Mouse (Mus musculus) limb, embryonic 12.5 days (tissue): ENCODE measurements around the gene Nif3l1. TPM values are rescaled to one million over a fixed set of nuclear protein-coding genes. Genes with fewer than 3 reads are reported as not detected.

Experiments
- ATAC-seq: fragments of 200-750 bp; cut with Nextera tagmentation; 2 replicates; pipeline ENCODE4 v1.8.0; 2017; ENCODE audit warnings: low read depth, moderate TSS enrichment; ENCODE audit not compliant: insufficient number of reproducible peaks, insufficient read depth, low FRiP score, low TSS enrichment
- H3K27ac ChIP-seq: fragments of 300-500 bp; sonication (generic); 2 replicates; pipeline ENCODE4 v1.5.1; 2016; ENCODE audit warnings: mild to moderate bottlenecking, moderate library complexity
- H3K27me3 ChIP-seq: fragments of 300-500 bp; sonication (generic); 2 replicates; pipeline ENCODE4 v1.6.1; 2016; ENCODE audit warnings: mild to moderate bottlenecking, moderate library complexity
- H3K36me3 ChIP-seq: fragments of 300-500 bp; sonication (generic); 2 replicates; pipeline ENCODE4 v1.6.1; 2016; ENCODE audit warnings: mild to moderate bottlenecking, moderate library complexity
- H3K4me1 ChIP-seq: fragments of 300-500 bp; sonication (generic); replicated peaks from 2 replicates; pipeline ENCODE4 v1.6.1; 2016
- H3K4me2 ChIP-seq: fragments of 300-500 bp; sonication (generic); 2 replicates; pipeline ENCODE4 v1.6.1; 2016; ENCODE audit warnings: mild to moderate bottlenecking, moderate library complexity
- H3K4me3 ChIP-seq: fragments of 300-500 bp; sonication (generic); replicated peaks from 2 replicates; pipeline ENCODE4 v1.5.1; 2016; ENCODE audit warnings: mild to moderate bottlenecking
- H3K9ac ChIP-seq: fragments of 300-500 bp; sonication (generic); replicated peaks from 2 replicates; pipeline ENCODE4 v1.6.1; 2016; ENCODE audit warnings: mild to moderate bottlenecking, moderate library complexity
- H3K9me3 ChIP-seq: fragments of 300-500 bp; sonication (generic); 2 replicates; pipeline ENCODE4 v1.6.1; 2016; ENCODE audit warnings: mild to moderate bottlenecking, moderate library complexity
- WGBS: fragments of 180-500 bp; shearing (Covaris S2); methylation state at CpG from one replicate; pipeline ENCODE4 v1.1.7; 2016; 5-methylcytosine and 5-hydroxymethylcytosine counted together
- polyA plus RNA-seq: library from polyadenylated mRNA; unstranded; fragments of >200 nt; fragmentation: Nextera tagmentation; extraction: Ambion mirVana; gene quantifications from 2 replicates; pipeline ENCODE4 v1.2.1, GENCODE M21; 2016

Nif3l1 gene
- polyA plus RNA-seq, 1 experiment from 2014 or later: 59.6 TPM

DNA sequence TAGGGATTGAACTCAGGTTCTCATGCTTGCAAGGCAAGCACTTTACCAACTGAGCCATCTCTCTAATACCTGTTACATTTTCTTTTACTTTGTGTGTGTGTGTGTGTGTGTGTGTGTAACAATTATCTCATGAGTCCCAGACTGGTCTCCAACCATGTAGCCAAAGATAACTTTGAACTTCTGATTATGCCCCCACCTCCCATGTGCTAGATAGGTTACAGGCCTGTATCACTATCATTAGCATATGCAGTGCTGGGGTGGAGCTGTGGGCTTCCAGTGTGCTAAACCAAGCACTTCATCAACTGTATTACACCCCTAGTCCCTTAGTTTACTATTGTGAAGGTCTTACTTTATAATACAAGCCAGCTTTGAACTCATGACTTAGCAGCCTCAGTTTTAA, 58.2 kb downstream of the Nif3l1 start:
- Histone ChIP-seq H3K4me3 (no peak overlapping the region), H3K4me2 (peak overlapping the region; percentile 81), H3K4me1 (peaks cover 11% of the 10 kb centered on the region), H3K27ac (no peak overlapping the region), H3K9me3 (peaks cover 26% of the 10 kb centered on the region), H3K27me3 (no peaks in the 10 kb centered on the region), H3K9ac (no peak overlapping the region), H3K36me3 (peaks cover 43% of the 10 kb centered on the region)
- no peak for ATAC-seq

DNA sequence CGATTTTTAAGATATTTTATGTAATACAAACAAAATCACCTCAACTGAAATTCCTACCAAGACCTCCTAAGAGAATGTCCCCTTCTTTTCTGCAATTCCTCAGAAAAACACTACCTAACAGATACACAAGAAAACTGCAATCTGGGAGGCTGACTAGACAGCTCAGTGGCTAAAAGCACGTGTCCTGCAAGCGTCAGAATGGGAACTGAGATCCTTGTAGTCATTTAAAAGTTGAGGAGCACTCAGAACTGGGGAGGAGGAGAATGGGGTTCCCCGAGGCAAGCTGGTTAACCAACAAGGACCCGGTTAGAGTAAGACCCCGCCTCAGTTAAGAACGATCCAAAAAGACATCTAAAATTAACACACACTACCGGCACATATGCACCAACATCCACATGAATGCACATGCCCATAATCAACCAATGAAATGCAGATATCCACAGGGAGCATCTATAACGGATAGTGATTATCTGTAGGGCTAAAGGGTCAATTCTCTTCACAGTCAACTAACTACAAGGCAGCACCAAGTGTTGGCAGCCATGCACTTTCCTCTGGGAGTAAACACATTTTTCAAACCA, 58.9 kb downstream of the Nif3l1 start:
- Histone ChIP-seq H3K4me1 (peaks cover 11% of the 10 kb centered on the region), H3K27ac (no peak overlapping the region), H3K4me3 (peak overlapping the region; percentile 96), H3K4me2 (peak overlapping the region; percentile 81), H3K9ac (peak overlapping the region; percentile 89), H3K9me3 (peaks cover 33% of the 10 kb centered on the region), H3K27me3 (no peaks in the 10 kb centered on the region), H3K36me3 (peaks cover 41% of the 10 kb centered on the region)
- 36% methylated on average over 9 of the region's 9 CpGs for whole genome bisulfite sequencing
- no peak for ATAC-seq

DNA sequence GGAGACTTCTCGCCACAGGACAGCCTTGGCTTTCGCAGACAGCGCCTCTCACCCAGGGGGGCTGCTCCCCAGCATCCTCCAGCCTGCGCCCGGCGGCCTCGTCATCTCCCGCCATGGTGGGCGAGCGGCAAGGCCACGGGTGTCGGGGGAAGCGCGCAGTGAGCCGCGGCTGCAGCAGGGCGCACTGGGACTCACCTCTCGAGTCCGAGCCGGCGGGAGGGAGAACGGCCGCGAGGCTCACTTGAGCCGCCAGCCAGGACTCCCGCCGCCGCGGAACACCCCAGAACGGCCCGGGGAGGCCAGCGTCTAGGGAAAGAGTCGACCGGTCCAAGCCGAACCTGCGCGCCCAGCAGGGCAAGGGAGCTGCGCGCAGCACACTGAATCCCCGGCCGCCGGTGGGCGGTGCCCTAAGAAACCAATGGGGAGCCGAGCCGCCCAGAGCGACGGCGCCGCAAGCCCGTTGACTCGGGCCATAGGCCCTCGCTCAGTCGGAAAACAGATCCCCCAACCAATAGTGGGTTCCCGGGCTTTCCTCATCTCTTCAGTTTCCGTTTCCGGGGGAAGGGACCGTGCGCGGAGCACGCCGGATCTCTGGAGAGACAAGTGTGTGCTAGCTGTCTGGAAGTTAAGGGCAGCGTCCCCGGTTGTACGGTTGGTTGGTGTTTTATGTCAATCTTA, 59.8 kb downstream of the Nif3l1 start, which contains the start of gene Orc2:
Orc2 (minus strand) TSS at position 533 of the 678 bp plus-strand sequence.
- peak within 1 kb of the TSS; percentile 81 for H3K4me2 ChIP-seq
- H3K9ac ChIP-seq: peak within 1 kb of the TSS; percentile 89
- H3K9me3 ChIP-seq: peaks cover 41% of the 10 kb centered on the region
- peak; percentile 99 for ATAC-seq
- H3K4me1 ChIP-seq: peaks cover 11% of the 10 kb centered on the region
- peak within 1 kb of the TSS; percentile 96 for H3K4me3 ChIP-seq
- H3K27ac ChIP-seq: peak within 1 kb of the TSS; percentile 85
- under 1% methylated on average over 64 of the region's 64 CpGs for WGBS
- H3K36me3 ChIP-seq: peaks cover 33% of the 10 kb centered on the region
- no peaks in the 10 kb centered on the region for H3K27me3 ChIP-seq

DNA sequence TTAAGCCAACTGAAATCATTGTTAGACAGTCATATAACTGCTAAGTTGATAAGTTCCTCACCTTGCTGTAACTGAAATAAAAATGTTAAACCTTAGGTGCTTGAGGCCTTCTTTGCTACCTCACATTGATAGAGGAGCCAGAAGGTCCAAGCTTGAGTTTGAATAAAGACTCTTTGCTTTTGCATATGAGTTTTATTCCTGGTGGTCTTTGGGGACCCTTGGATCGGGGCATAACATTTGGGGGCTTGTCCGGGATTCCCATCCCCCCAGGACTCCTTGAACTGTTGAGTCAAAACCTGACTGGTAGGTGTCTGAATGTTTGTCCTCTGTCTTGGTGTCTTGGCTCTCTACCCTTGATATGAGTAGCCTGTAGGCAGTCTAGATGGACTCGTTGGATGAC, 62.3 kb downstream of the Nif3l1 start:
- 97% methylated on average over 3 of the region's 3 CpGs for WGBS
- Histone ChIP-seq H3K4me1 (peaks cover 11% of the 10 kb centered on the region), H3K27ac (no peak overlapping the region), H3K9me3 (peaks cover 50% of the 10 kb centered on the region), H3K27me3 (no peaks in the 10 kb centered on the region), H3K4me3 (no peak overlapping the region), H3K9ac (no peak overlapping the region), H3K36me3 (peaks cover 20% of the 10 kb centered on the region; the same call in 1 of the 2 replicates), H3K4me2 (no peak overlapping the region)
- no peak for ATAC-seq

Other genes with a start within 250 kb of the Nif3l1 start
- 0.09 and 0.26 TPM in 2 replicates for gene Aox4, start 234.8 kb upstream of the Nif3l1 start, polyA plus RNA-seq
- gene Aox2, start 166.8 kb upstream of the Nif3l1 start, polyA plus RNA-seq: 0.04 TPM in 1 of 2 replicates, not detected in the other
- gene Bzw1, start 52.3 kb upstream of the Nif3l1 start, polyA plus RNA-seq: 408 and 418 TPM in 2 replicates
- 202 and 205 TPM in 2 replicates for gene Clk1, start 21.1 kb upstream of the Nif3l1 start, polyA plus RNA-seq
- gene Ppil3, start 335 bp downstream of the Nif3l1 start, polyA plus RNA-seq: 56.3 and 56.7 TPM in 2 replicates
- 41.6 and 48.1 TPM in 2 replicates for gene Orc2, start 60.0 kb downstream of the Nif3l1 start, polyA plus RNA-seq
- gene Fam126b, start 141.2 kb downstream of the Nif3l1 start, polyA plus RNA-seq: 6.5 and 7.1 TPM in 2 replicates
- 155 and 158 TPM in 2 replicates for gene Ndufb3, start 141.2 kb downstream of the Nif3l1 start, polyA plus RNA-seq